Mouse (Mus musculus) MEL (cell line): ENCODE measurements at regions not wholly inside any gene's neighbourhood (a gene's known extent, or its start where the extent isn't known, plus 50 kb on each side); places are given as distances from the start of the nearest gene placed in this dataset.

Experiments used
- DNase-seq: peaks from one replicate; pipeline ENCODE4 v3.0.0; 2011; ENCODE audit warnings: low read depth, low spot score
- H3K27ac ChIP-seq: 2 replicates; pipeline ENCODE4 v1.5.1; 2012; ENCODE audit warnings: low read depth, mild to moderate bottlenecking, control low read depth, low read length, moderate library complexity; ENCODE audit not compliant: control insufficient read depth
- H3K27me3 ChIP-seq, 2 experiments: fragments of 150-350 bp in 1 of 2; sonication (generic) in 1 of 2; 2 replicates each; pipeline ENCODE4 v1.6.1; 2012; ENCODE audit warnings: low read length in 2 of 2, mild to moderate bottlenecking in 2 of 2, improper control_type of control experiment in 1 of 2, moderate library complexity in 1 of 2; ENCODE audit not compliant: insufficient read depth in 2 of 2, control insufficient read depth in 1 of 2
- H3K36me3 ChIP-seq, 2 experiments: 2 replicates each; pipeline ENCODE4 v1.6.1; 2012 to 2014; ENCODE audit warnings: low read length in 2 of 2, improper control_type of control experiment in 1 of 2, inconsistent platforms in 1 of 2, mild to moderate bottlenecking in 1 of 2; ENCODE audit not compliant: insufficient read depth in 2 of 2, control insufficient read depth in 1 of 2
- H3K4me1 ChIP-seq, 2 experiments: fragments of 150-350 bp in 1 of 2; sonication (generic) in 1 of 2; 2 replicates each; pipeline ENCODE4 v1.6.1; 2012; ENCODE audit warnings: low read length in 2 of 2, improper control_type of control experiment in 1 of 2, mild to moderate bottlenecking in 1 of 2; ENCODE audit not compliant: insufficient read depth in 2 of 2, control insufficient read depth in 1 of 2
- H3K4me3 ChIP-seq, 2 experiments: fragments of 150-350 bp in 1 of 2; sonication (generic) in 1 of 2; 2 replicates each; pipeline ENCODE4 v1.5.1; 2012; ENCODE audit warnings: low read depth in 2 of 2, low read length in 2 of 2, mild to moderate bottlenecking in 2 of 2, moderate library complexity in 2 of 2, control low read depth in 1 of 2, improper control_type of control experiment in 1 of 2; ENCODE audit not compliant: control insufficient read depth in 1 of 2, insufficient read depth in 1 of 2
- H3K79me2 ChIP-seq: 2 replicates; pipeline ENCODE4 v1.6.1; 2012; ENCODE audit warnings: mild to moderate bottlenecking, low read length, moderate library complexity; ENCODE audit not compliant: control insufficient read depth, poor library complexity, insufficient read depth
- H3K9ac ChIP-seq: 2 replicates; pipeline ENCODE4 v1.6.1; 2012; ENCODE audit warnings: low read depth, mild to moderate bottlenecking, control low read depth, low read length, moderate library complexity; ENCODE audit not compliant: control insufficient read depth, poor library complexity, severe bottlenecking
- H3K9me3 ChIP-seq: fragments of 150-350 bp; sonication (generic); replicated peaks from 2 replicates; pipeline ENCODE4 v1.6.1; 2012; ENCODE audit warnings: mild to moderate bottlenecking, low read length, improper control_type of control experiment, moderate library complexity; ENCODE audit not compliant: insufficient read depth
- BHLHE40 ChIP-seq: IDR thresholded peaks from 2 replicates; pipeline ENCODE4 v1.6.1; 2012; ENCODE audit warnings: low read depth, mild to moderate bottlenecking, inconsistent platforms, low read length, improper control_type of control experiment, borderline replicate concordance
- CHD2 ChIP-seq: IDR thresholded peaks from 2 replicates; pipeline ENCODE4 v1.6.1; 2011; ENCODE audit warnings: low read length, improper control_type of control experiment
- EP300 ChIP-seq, 2 experiments: IDR thresholded peaks; 2 replicates each; pipeline ENCODE4 v1.6.1; 2011; ENCODE audit warnings: improper control_type of control experiment in 2 of 2, low read length in 2 of 2, low read depth in 1 of 2, mild to moderate bottlenecking in 1 of 2
- JUND ChIP-seq: IDR thresholded peaks from 2 replicates; pipeline ENCODE4 v1.6.1; 2011; ENCODE audit warnings: low read depth, mild to moderate bottlenecking, improper control_type of control experiment, low read length
- POLR2AphosphoS5 ChIP-seq: IDR thresholded peaks from 2 replicates; pipeline ENCODE4 v1.6.1; 2012; ENCODE audit warnings: low read depth, borderline replicate concordance, mild to moderate bottlenecking, inconsistent platforms, low read length, moderate library complexity, mixed read lengths
- RAD21 ChIP-seq: IDR thresholded peaks from 2 replicates; pipeline ENCODE4 v1.6.1; 2011; ENCODE audit warnings: mild to moderate bottlenecking, low read depth, low read length, improper control_type of control experiment
- TAL1 ChIP-seq: IDR thresholded peaks from 2 replicates; pipeline ENCODE4 v1.6.1; 2012; ENCODE audit warnings: mild to moderate bottlenecking, inconsistent platforms, low read length, moderate library complexity, mixed read lengths
- TBP ChIP-seq: IDR thresholded peaks from 2 replicates; pipeline ENCODE4 v1.8.0; 2011; ENCODE audit warnings: low read depth, low read length, improper control_type of control experiment
- TCF12 ChIP-seq: IDR thresholded peaks from 2 replicates; pipeline ENCODE4 v1.6.1; 2014; ENCODE audit warnings: low read depth, mild to moderate bottlenecking, inconsistent platforms, low read length, improper control_type of control experiment, moderate library complexity
- USF1 ChIP-seq: IDR thresholded peaks from 2 replicates; pipeline ENCODE4 v1.6.1; 2014; ENCODE audit warnings: low read depth, mild to moderate bottlenecking, inconsistent platforms, low read length, improper control_type of control experiment, moderate library complexity
- ZMIZ1 ChIP-seq: IDR thresholded peaks from 2 replicates; pipeline ENCODE4 v1.6.1; 2012; ENCODE audit warnings: low read depth, mild to moderate bottlenecking, inconsistent platforms, low read length, improper control_type of control experiment, moderate library complexity
- ZNF384 ChIP-seq: IDR thresholded peaks from 2 replicates; pipeline ENCODE4 v1.6.1; 2012; ENCODE audit warnings: low read depth, mild to moderate bottlenecking, inconsistent platforms, low read length, improper control_type of control experiment

- Histone ChIP-seq H3K4me3 (no peak overlapping the region), H3K79me2 (no peaks in the 10 kb centered on the region), H3K27me3 (no peaks in the 10 kb centered on the region), H3K9me3 (no peaks in the 10 kb centered on the region), H3K36me3 (no peaks in the 10 kb centered on the region), H3K9ac (no peak overlapping the region), H3K27ac (no peak overlapping the region), H3K4me1 (no peaks in the 10 kb centered on the region)
- no peak for TF ChIP-seq TBP
- TF ChIP-seq ZNF384, result no peak
- no peak for TF ChIP-seq EP300 (IDR thresholded peaks at IDR 0.05; ENCODE audit: low read depth in 1 of 2, low read length in 2 of 2)
- no peak for DNase-seq
Observed at GRCm38 (mm10) chr14:67141581-67142441, 1132.8 kb upstream of the Gulo start.

GRCm38 (mm10) chr14:67141151-67141550 is 1132.1 kb upstream of the Gulo start:
- Histone ChIP-seq H3K27me3 (no peaks in the 10 kb centered on the region), H3K4me1 (no peaks in the 10 kb centered on the region), H3K9me3 (no peaks in the 10 kb centered on the region), H3K9ac (no peak overlapping the region), H3K79me2 (no peaks in the 10 kb centered on the region), H3K36me3 (no peaks in the 10 kb centered on the region), H3K4me3 (no peak overlapping the region), H3K27ac (no peak overlapping the region)
- DNase-seq, result no peak
- TF ChIP-seq USF1 (no peak), TAL1 (no peak)

- DNase-seq, result no peak
- H3K79me2 ChIP-seq, result no peaks in the 10 kb centered on the region
- H3K4me3 ChIP-seq, result no peak overlapping the region
- no peak overlapping the region for H3K9ac ChIP-seq
- TF ChIP-seq ZMIZ1 (no peak), EP300 (IDR thresholded peaks at IDR 0.05; ENCODE audit: low read depth in 1 of 2, low read length in 2 of 2) (no peak), POLR2AphosphoS5 (no peak), CHD2 (no peak), RAD21 (no peak), JUND (no peak), TCF12 (no peak), BHLHE40 (no peak)
- H3K27me3 ChIP-seq, result no peaks in the 10 kb centered on the region
- no peaks in the 10 kb centered on the region for H3K9me3 ChIP-seq
- H3K4me1 ChIP-seq, result no peaks in the 10 kb centered on the region
- no peak overlapping the region for H3K27ac ChIP-seq
- H3K36me3 ChIP-seq, result no peaks in the 10 kb centered on the region
Observed at GRCm38 (mm10) chr14:67139674-67140073, 1130.7 kb upstream of the Gulo start.
